Mouse (Mus musculus) lung, postnatal 0 days (tissue): ENCODE data around the gene Ccl22. TPM values are rescaled to one million over a fixed set of nuclear protein-coding genes. Genes with fewer than 3 reads are reported as not detected.
A peak's percentile ranks its signal among the peaks of the same experiment; 100 is the strongest.

Experiments
- ATAC-seq: fragments of 200-750 bp; cut with Nextera tagmentation; 2 replicates; pipeline ENCODE4 v1.8.0; 2017; ENCODE audit warnings: moderate library complexity
- DNase-seq: peaks from one replicate; pipeline ENCODE4 v3.0.0-alpha.2; 2016; ENCODE audit warnings: low spot score
- H3K27ac ChIP-seq: fragments of 300-500 bp; sonication (generic); 2 replicates; pipeline ENCODE4 v1.5.1; 2014; ENCODE audit warnings: antibody characterized with exemption, mild to moderate bottlenecking, low read length, mixed read lengths
- H3K27me3 ChIP-seq: fragments of 300-500 bp; sonication (generic); replicated peaks from 2 replicates; pipeline ENCODE4 v1.6.1; 2014; ENCODE audit warnings: low read length, mixed read lengths; ENCODE audit not compliant: insufficient read depth
- H3K36me3 ChIP-seq: fragments of 300-500 bp; sonication (generic); 2 replicates; pipeline ENCODE4 v1.6.1; 2014; ENCODE audit warnings: low read length, mixed read lengths; ENCODE audit not compliant: insufficient read depth
- H3K4me1 ChIP-seq: fragments of 300-500 bp; sonication (generic); 2 replicates; pipeline ENCODE4 v1.6.1; 2014; ENCODE audit warnings: antibody characterized with exemption, low read depth, low read length, mixed read lengths; ENCODE audit not compliant: insufficient read depth
- H3K4me2 ChIP-seq: fragments of 300-500 bp; sonication (generic); replicated peaks from 2 replicates; pipeline ENCODE4 v1.6.1; 2014; ENCODE audit warnings: low read depth, mild to moderate bottlenecking, low read length, moderate library complexity, mixed read lengths
- H3K4me3 ChIP-seq: fragments of 300-500 bp; sonication (generic); 2 replicates; pipeline ENCODE4 v1.5.1; 2014; ENCODE audit warnings: low read depth, low read length
- H3K9ac ChIP-seq: fragments of 300-500 bp; sonication (generic); replicated peaks from 2 replicates; pipeline ENCODE4 v1.6.1; 2014; ENCODE audit warnings: low read depth, mild to moderate bottlenecking
- H3K9me3 ChIP-seq: fragments of 300-500 bp; sonication (generic); 2 replicates; pipeline ENCODE4 v1.6.1; 2016; ENCODE audit warnings: low read length, mixed read lengths
- CTCF ChIP-seq: IDR thresholded peaks from 2 replicates; pipeline ENCODE4 v1.5.1; 2016; ENCODE audit warnings: antibody characterized with exemption, mild to moderate bottlenecking
- EP300 ChIP-seq: IDR thresholded peaks from 2 replicates; pipeline ENCODE4 v1.6.1; 2016; ENCODE audit warnings: antibody characterized with exemption, mild to moderate bottlenecking, control low read depth
- WGBS: fragments of 180-500 bp; shearing (Covaris S2); extraction: QIAGEN DNeasy Blood & Tissue Kit; methylation state at CpG from one replicate; pipeline ENCODE4 v1.1.7; 2014; 5-methylcytosine and 5-hydroxymethylcytosine counted together
- polyA plus RNA-seq: library from polyadenylated mRNA; unstranded; fragments of >200 nt; fragmentation: Nextera tagmentation; extraction: Ambion mirVana; gene quantifications from 2 replicates; pipeline ENCODE4 v1.2.1, GENCODE M21; 2015

Ccl22 gene
- polyA plus RNA-seq, 1 experiment from 2014 or later, result 0.45 TPM

DNA sequence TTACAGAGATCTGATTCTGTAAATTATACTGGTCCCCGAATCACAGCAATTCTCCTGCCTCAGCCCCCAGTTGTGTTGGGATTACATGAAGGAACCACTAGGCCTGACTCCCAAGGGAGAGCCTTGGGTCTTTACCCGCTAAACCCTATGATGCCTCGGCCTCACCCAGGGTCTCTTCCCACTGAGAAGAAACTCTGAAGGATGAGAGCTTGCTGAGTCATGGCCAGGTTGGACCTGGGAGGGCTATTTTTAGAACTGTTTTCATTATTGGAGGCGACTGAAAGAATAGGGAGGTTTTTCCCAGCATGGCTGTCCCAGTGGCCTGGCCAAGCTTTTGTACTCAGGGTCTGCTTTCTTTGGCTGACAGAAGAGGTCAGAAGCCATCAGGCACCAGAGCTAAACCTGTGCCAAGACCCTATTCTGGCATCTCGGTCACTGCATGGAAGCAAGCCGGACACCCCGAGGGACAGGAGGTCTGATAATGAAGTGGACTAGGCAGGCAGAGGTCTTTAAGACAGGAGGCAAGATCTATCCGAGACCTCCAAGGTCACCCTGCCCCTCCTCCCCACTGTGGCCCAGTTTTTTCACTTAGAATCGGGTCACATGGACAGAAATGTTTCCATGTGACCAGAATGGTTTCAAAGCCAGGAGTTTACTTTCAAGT, 38.5 kb upstream of the Ccl22 start:
- no peak for TF ChIP-seq EP300
- TF ChIP-seq CTCF, result no peak
- Histone ChIP-seq H3K27me3 (no peaks in the 10 kb centered on the region), H3K27ac (no peak overlapping the region), H3K4me3 (no peak overlapping the region), H3K9ac (no peak overlapping the region), H3K9me3 (no peaks in the 10 kb centered on the region), H3K36me3 (no peaks in the 10 kb centered on the region), H3K4me1 (peaks cover 3% of the 10 kb centered on the region; the same call in 1 of the 2 replicates), H3K4me2 (no peak overlapping the region)
- ATAC-seq (no peak), DNase-seq (no peak)
- WGBS, result 67% methylated on average over 9 of the region's 9 CpGs

DNA sequence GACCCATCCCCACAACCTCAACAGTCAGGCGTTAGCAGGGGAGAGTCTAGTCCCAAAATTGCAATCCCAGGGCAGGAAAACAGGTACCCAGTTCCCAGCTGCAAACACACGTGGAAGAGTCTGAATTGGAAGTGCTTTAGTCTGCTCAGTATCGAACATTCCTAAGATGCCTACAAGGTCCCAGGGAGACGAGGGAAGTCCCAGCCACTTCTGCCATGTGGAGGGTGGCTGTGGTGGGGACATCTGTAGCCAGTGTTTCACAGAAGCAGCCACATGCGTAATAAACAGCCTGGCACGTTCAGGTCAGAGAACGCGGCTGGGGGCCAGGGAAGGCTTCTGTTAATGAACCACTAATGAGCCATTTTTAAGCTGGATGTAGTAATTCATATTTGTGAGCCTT, 35.1 kb upstream of the Ccl22 start:
- Histone ChIP-seq H3K27ac (no peak overlapping the region), H3K9ac (no peak overlapping the region), H3K4me3 (no peak overlapping the region), H3K4me2 (no peak overlapping the region), H3K36me3 (no peaks in the 10 kb centered on the region), H3K4me1 (peaks cover 3% of the 10 kb centered on the region; the same call in 1 of the 2 replicates), H3K9me3 (no peaks in the 10 kb centered on the region), H3K27me3 (no peaks in the 10 kb centered on the region)
- WGBS, result 56% methylated on average over 8 of the region's 8 CpGs
- DNase-seq (no peak), ATAC-seq (no peak)
- TF ChIP-seq EP300 (no peak), CTCF (no peak)

DNA sequence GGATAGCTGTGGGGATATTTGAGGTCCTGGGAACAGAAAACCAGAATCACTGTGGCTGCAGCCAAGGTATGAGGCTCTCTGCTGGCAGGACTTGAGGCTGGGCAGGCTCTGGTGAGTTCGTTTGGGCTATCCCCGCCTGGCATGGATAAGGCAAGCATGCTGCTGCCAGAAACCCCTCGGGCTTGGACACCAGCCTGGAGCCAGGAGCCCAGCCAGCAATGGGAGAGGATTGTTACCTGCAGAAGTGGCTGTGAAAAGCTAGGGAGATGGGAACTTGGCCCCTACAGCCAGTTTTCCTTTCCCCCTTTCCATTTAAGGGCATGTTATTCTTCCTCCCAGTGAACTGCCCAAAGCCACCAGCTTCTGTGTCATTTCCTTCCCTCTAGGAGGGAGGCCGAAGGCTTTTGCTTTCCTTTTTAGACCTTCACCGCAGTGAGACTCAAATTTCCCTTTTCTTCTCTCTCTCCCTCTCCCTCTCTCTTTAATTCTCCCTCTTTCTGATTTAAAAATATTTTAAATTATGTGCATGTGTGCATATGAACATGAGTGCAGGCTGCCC, 34.2 kb upstream of the Ccl22 start:
- Histone ChIP-seq H3K27me3 (no peaks in the 10 kb centered on the region), H3K4me2 (no peak overlapping the region), H3K9me3 (no peaks in the 10 kb centered on the region), H3K4me3 (no peak overlapping the region), H3K9ac (no peak overlapping the region), H3K27ac (peak overlapping the region; percentile 1; the same call in 1 of the 2 replicates), H3K4me1 (peaks cover 3% of the 10 kb centered on the region; the same call in 1 of the 2 replicates), H3K36me3 (no peaks in the 10 kb centered on the region)
- peak; percentile 26; the same call in 1 of the 2 replicates for ATAC-seq
- 49% methylated on average over 5 of the region's 5 CpGs for WGBS
- no peak for TF ChIP-seq CTCF
- no peak for TF ChIP-seq EP300
- peak; percentile 56 for DNase-seq

DNA sequence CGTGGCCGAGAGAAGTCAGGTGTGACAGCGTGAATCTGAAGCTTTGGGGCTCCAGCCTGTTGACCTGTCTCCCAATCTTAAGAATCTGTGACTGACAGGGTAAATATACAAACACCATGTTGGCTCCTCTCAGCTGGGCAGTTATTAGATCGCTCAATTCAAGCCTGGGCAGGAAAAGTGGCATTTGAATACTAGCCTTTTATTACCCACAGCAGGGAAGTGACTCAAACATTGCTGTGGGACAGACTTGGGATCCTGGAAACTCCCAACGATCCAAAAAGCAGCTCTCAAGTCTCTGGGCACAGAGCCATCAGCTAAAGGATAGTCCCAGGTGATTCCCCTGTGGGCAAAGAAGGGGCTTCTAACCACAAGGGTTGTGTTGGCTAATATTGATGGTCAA, 30.8 kb upstream of the Ccl22 start:
- no peaks in the 10 kb centered on the region for H3K4me1 ChIP-seq

DNA sequence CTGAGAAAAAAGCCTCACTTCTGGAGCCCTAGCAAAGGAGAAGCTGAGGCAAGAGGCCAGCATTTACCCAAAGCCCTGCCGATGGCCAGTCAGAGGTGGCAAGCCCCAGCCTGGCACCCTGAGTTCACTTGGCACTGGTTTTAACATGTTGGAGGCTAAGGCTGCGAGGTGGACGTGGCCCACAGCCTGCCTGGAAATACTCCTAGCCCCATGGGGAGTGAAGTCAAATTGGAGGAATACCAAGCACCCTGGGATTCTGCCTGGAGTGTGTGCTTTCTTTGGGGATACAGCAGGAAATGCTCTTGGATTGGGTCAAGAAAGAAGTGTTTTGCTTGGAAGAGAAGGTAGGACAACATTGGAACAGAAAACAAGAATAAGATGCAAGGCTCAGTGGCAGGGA, 29.5 kb upstream of the Ccl22 start:
- Histone ChIP-seq H3K27me3 (no peaks in the 10 kb centered on the region), H3K9me3 (no peaks in the 10 kb centered on the region), H3K27ac (no peak overlapping the region), H3K4me2 (no peak overlapping the region), H3K4me1 (no peaks in the 10 kb centered on the region), H3K4me3 (no peak overlapping the region), H3K9ac (no peak overlapping the region), H3K36me3 (no peaks in the 10 kb centered on the region)
- no peak for TF ChIP-seq EP300
- no peak for TF ChIP-seq CTCF
- 82% methylated on average over 3 of the region's 3 CpGs for WGBS
- no peak for DNase-seq
- no peak for ATAC-seq

More for the DNA sequence above, 30.8 kb upstream of the Ccl22 start:
- H3K27ac ChIP-seq, result no peak overlapping the region
- no peak overlapping the region for H3K4me2 ChIP-seq
- H3K36me3 ChIP-seq, result no peaks in the 10 kb centered on the region
- H3K4me3 ChIP-seq, result no peak overlapping the region
- WGBS, result 32% methylated on average over 5 of the region's 5 CpGs
- TF ChIP-seq CTCF (no peak), EP300 (no peak)
- H3K27me3 ChIP-seq, result no peaks in the 10 kb centered on the region
- DNase-seq, result no peak
- no peaks in the 10 kb centered on the region for H3K9me3 ChIP-seq
- ATAC-seq, result no peak
- no peak overlapping the region for H3K9ac ChIP-seq

DNA sequence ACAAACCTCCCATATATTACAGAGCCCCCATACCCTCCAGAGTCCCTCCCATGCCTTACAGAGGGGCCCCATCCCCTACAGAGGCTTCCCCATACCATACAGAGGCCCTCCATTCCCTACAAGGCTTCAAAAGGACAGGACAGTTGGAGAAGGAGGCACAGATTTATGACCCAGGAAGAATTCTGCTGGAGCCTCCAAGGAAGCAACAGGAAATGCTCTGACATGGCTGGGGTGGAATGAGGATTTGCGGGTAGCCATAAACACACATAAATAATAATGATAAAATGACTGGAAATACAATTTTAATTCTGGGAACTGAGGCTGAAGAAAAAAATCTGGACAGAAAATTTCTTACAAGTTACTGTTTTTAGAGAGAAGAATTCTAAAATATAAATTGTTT, 28.5 kb upstream of the Ccl22 start:
- no peak overlapping the region for H3K27ac ChIP-seq
- no peak overlapping the region for H3K4me2 ChIP-seq
- WGBS, result 68% methylated on average over 1 of the region's 1 CpGs
- DNase-seq (no peak), ATAC-seq (no peak)
- no peaks in the 10 kb centered on the region for H3K36me3 ChIP-seq
- no peaks in the 10 kb centered on the region for H3K9me3 ChIP-seq
- H3K27me3 ChIP-seq, result no peaks in the 10 kb centered on the region
- no peak overlapping the region for H3K4me3 ChIP-seq
- no peak overlapping the region for H3K9ac ChIP-seq
- no peak for TF ChIP-seq CTCF
- TF ChIP-seq EP300, result no peak
- H3K4me1 ChIP-seq, result no peaks in the 10 kb centered on the region
